Mouse (Mus musculus) bone marrow macrophage, adult 2 months (primary cell): Measurements from ENCODE around the gene Olfr94.

Experiments
- CTCF ChIP-seq: IDR thresholded peaks from 2 replicates; pipeline ENCODE4 v1.5.1; 2012; ENCODE audit warnings: low read depth, mild to moderate bottlenecking, low read length, moderate library complexity
- POLR2A ChIP-seq: IDR thresholded peaks from 2 replicates; pipeline ENCODE4 v1.6.1; 2012; ENCODE audit warnings: mild to moderate bottlenecking, low read depth, low read length, borderline replicate concordance

GRCm38 (mm10) chr17:37193032-37193431 lies 7.8 kb downstream of the Olfr94 start:
- no peak for TF ChIP-seq CTCF
- no peak for TF ChIP-seq POLR2A
